Mouse (Mus musculus) small intestine, adult 2 months (tissue): Measurements from ENCODE around the gene Styxl1. TPM values are rescaled to one million over a fixed set of nuclear protein-coding genes. Genes with fewer than 3 reads are reported as not detected.

Experiments
- H3K27ac ChIP-seq: fragments of 200-500 bp; 2 replicates; pipeline ENCODE4 v1.5.1; 2012; ENCODE audit warnings: low read depth, low read length, control low read depth, inconsistent platforms; ENCODE audit not compliant: insufficient read depth
- H3K27me3 ChIP-seq: fragments of 200-500 bp; 2 replicates; pipeline ENCODE4 v1.6.1; 2012; ENCODE audit warnings: mild to moderate bottlenecking, moderate library complexity, low read length, inconsistent platforms; ENCODE audit not compliant: control insufficient read depth, insufficient read depth
- H3K36me3 ChIP-seq: fragments of 200-500 bp; 2 replicates; pipeline ENCODE4 v1.6.1; 2012; ENCODE audit warnings: mild to moderate bottlenecking, low read length, control low read depth, inconsistent platforms; ENCODE audit not compliant: control insufficient read depth, insufficient read depth
- H3K4me1 ChIP-seq: fragments of 200-500 bp; 2 replicates; pipeline ENCODE4 v1.6.1; 2012; ENCODE audit warnings: low read length, inconsistent platforms, mixed read lengths; ENCODE audit not compliant: control insufficient read depth, insufficient read depth, insufficient read length
- H3K4me3 ChIP-seq: fragments of 200-500 bp; 2 replicates; pipeline ENCODE4 v1.5.1; 2012; ENCODE audit warnings: low read depth, mild to moderate bottlenecking, control low read depth, inconsistent platforms, low read length, moderate library complexity
- CTCF ChIP-seq: fragments of 200-500 bp; IDR thresholded peaks from 2 replicates; pipeline ENCODE4 v1.5.1; 2012; ENCODE audit warnings: low read depth, mild to moderate bottlenecking, control low read depth, inconsistent platforms, low read length, moderate library complexity, mixed read lengths; ENCODE audit not compliant: insufficient replicate concordance, insufficient read length; ENCODE audit errors: extremely low read depth
- POLR2A ChIP-seq: fragments of 200-500 bp; IDR thresholded peaks from 2 replicates; pipeline ENCODE4 v1.6.1; 2012; ENCODE audit warnings: low read depth, mild to moderate bottlenecking, control low read depth, inconsistent platforms, low read length, moderate library complexity
- WGBS: fragments of 180-500 bp; shearing (Covaris S2); methylation state at CpG from one replicate; pipeline ENCODE4 v1.1.7; 2018; 5-methylcytosine and 5-hydroxymethylcytosine counted together
- polyA plus RNA-seq: library from polyadenylated mRNA; depleted of rRNA; stranded (reverse); fragments of >200 nt; gene quantifications from 2 replicates; pipeline ENCODE4 v1.2.3, GENCODE M21; 2012

The Styxl1 gene
- polyA plus RNA-seq, 1 experiment: 0.19 TPM

DNA sequence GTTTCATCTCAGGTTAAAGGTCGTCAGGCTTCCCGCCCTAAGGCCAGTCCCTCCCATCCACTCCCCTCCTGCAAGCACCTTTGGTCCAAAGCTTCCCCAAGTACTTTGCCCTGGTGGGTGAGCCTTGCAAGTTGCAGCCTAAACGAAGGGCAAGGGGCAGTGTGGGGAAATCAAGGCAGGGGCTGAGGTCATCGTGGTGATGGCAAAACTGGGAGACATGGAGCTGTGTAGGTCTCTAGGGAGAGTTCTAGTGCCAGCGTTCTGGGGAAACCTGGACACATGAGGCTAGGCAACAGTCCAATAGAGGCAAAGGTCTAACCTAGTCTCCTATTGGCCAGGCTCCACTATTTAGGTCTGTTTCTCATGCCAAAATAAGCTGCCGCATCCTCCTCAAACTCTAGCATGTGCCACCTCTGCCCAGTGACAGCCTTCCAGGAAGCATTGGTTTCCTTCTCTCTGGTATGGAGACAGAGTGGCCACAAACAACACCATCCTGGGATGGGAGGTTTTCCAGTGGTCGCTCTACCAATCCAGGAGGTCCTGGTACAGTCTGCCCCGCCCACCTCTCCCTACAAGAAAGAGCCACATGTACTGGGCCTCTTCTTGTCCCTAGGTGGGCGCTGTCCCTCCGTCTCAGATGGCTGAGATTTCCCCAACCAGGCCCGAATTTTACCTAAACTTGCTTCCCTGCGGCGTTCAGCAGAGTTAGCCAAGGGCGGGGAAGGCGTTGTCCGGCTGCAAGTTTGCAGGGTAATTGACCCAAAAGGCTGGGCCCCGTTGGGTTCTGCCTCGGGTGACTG lies 35.0 kb downstream of the Styxl1 start:
- peaks cover 15% of the 10 kb centered on the region; the same call in 1 of the 2 replicates for H3K4me1 ChIP-seq
- peaks cover 28% of the 10 kb centered on the region for H3K36me3 ChIP-seq
- peak overlapping the region; percentile 89 for H3K27ac ChIP-seq
- no peaks in the 10 kb centered on the region for H3K27me3 ChIP-seq
- H3K4me3 ChIP-seq: peak overlapping the region; percentile 69
- no peak for TF ChIP-seq CTCF
- no peak; the same call in 1 of the 2 replicates for TF ChIP-seq POLR2A
- 12% methylated on average over 18 of the region's 18 CpGs for WGBS

- peaks cover 37% of the 10 kb centered on the region for H3K36me3 ChIP-seq
- H3K4me3 ChIP-seq: peak overlapping the region; percentile 69
- WGBS: 61% methylated on average over 10 of the region's 10 CpGs
- H3K27me3 ChIP-seq: no peaks in the 10 kb centered on the region
- H3K27ac ChIP-seq: peak overlapping the region; percentile 6; the same call in 1 of the 2 replicates
- H3K4me1 ChIP-seq: peaks cover 15% of the 10 kb centered on the region; the same call in 1 of the 2 replicates
- TF ChIP-seq CTCF (no peak), POLR2A (no peak)
Observed at GRCm38 (mm10) chr5:135742156-135742555, 36.0 kb downstream of the Styxl1 start.

DNA sequence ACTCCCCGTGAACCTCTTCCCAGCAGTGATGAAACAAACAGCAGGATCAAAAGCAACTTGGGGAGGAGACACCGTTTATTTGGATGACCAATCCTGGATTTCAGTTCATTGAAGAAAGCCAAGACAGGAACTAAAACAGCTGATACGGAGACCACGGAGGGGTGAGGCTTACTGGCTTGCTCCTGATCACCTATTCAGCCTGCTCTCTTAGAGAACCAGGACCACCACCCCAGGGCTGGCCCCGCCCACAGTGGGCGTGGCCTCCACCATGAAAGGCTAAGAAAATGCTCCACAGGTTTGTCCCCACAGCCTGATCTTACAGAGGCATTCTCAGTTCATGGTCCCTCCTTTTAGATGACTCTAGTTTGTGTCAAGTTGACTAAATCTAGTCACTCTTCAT lies 39.9 kb downstream of the Styxl1 start:
- Histone ChIP-seq H3K27me3 (no peaks in the 10 kb centered on the region), H3K27ac (no peak overlapping the region), H3K36me3 (peaks cover 76% of the 10 kb centered on the region), H3K4me1 (peaks cover 8% of the 10 kb centered on the region; the same call in 1 of the 2 replicates), H3K4me3 (no peak overlapping the region)
- WGBS: 33% methylated on average over 6 of the region's 6 CpGs
- no peak for TF ChIP-seq POLR2A
- TF ChIP-seq CTCF: no peak

DNA sequence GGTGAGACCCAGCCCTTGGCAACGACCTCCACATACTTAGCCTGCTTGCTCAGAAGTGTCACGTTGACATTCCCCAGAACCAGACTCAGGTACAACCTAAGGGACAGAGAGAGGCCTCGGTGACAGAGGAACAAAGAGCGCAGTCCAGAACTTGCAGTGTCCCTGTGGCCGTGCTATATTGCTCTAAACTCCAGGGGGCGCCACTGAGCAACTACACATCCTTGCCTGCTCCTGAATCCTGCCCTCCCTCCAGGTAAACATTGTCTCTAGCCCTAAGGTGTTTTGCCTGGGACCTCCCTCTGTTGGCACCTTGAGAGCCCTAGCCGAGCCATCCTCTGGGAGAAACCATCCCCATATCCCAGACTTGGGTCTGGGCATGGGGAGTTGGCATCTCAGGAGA lies 41.0 kb downstream of the Styxl1 start:
- Histone ChIP-seq H3K4me3 (no peak overlapping the region), H3K4me1 (peaks cover 1% of the 10 kb centered on the region; the same call in 1 of the 2 replicates), H3K27ac (no peak overlapping the region), H3K36me3 (peaks cover 84% of the 10 kb centered on the region), H3K27me3 (no peaks in the 10 kb centered on the region)
- peak; percentile 79; the same call in 1 of the 2 replicates for TF ChIP-seq CTCF
- TF ChIP-seq POLR2A: no peak
- 79% methylated on average over 7 of the region's 7 CpGs for WGBS

DNA sequence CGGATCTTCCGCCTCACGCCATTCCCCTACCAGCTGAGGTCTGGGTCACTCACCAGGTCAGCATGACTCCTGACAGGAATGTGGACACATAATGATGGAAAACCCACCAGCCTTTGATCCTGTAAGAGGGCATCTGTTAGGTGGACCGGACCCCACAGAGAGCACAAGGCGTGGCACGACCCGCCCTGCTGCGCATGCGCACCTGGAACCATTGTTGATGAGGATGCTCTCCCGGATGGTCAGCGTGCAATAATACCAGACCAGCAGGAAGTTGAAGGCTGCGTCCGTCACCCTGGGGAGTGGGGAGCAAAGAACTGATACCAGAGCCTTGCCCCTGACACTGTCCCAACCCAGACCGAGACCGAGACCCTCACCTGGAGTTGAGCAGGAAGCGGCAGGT lies 41.6 kb downstream of the Styxl1 start:
- Histone ChIP-seq H3K27me3 (no peaks in the 10 kb centered on the region), H3K36me3 (peaks cover 84% of the 10 kb centered on the region)

DNA sequence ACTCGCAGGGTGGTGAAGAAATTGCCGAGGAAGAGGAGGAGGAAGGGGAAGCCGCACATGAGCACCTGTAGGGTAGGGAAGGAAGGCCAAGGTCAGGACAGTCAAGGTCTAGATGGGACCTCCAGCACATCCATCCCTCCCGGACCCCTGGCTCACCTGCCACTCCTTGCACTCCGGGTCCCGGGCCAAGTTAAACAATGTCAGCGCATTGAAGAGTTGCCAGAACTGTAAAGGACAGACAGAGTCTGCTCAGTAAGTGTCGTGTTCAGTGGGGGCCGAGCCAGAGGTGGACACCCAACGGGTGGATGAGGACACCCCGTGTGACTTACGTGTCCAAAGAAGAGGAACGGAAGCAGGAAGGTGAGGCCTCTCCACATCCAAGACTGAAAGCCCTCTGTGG lies 42.4 kb downstream of the Styxl1 start:
- Histone ChIP-seq H3K27ac (no peak overlapping the region), H3K27me3 (no peaks in the 10 kb centered on the region), H3K4me3 (no peak overlapping the region), H3K4me1 (no peaks in the 10 kb centered on the region), H3K36me3 (peaks cover 88% of the 10 kb centered on the region)
- 72% methylated on average over 13 of the region's 13 CpGs for WGBS
- TF ChIP-seq CTCF (no peak), POLR2A (no peak)

More for the DNA sequence above, 41.6 kb downstream of the Styxl1 start:
- WGBS: 95% methylated on average over 16 of the region's 16 CpGs
- H3K27ac ChIP-seq: no peak overlapping the region
- H3K4me3 ChIP-seq: no peak overlapping the region
- H3K4me1 ChIP-seq: no peaks in the 10 kb centered on the region; the same call in 1 of the 2 replicates
- no peak for TF ChIP-seq POLR2A
- TF ChIP-seq CTCF: no peak

DNA sequence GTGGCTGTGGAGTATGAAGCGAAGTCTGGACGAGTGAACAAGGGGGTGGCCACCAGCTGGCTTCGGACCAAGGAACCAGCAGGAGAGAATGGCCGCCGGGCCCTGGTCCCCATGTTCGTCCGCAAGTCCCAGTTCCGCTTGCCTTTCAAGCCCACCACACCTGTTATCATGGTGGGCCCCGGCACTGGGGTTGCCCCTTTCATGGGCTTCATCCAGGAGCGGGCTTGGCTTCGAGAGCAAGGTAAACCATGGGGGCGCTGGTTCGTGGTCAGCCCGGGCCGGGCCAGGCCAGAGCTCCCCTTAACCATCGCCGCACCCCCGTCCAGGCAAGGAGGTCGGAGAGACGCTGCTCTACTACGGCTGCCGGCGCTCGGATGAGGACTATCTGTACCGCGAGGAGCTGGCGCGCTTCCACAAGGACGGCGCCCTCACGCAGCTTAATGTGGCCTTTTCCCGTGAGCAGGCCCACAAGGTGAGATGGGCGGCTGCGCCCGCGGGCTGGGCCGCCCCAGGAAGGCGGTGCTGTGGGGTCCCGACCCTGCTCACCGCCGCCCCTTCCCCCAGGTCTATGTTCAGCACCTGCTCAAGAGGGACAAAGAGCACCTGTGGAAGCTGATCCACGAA lies 44.0 kb downstream of the Styxl1 start:
- no peak for TF ChIP-seq POLR2A
- TF ChIP-seq CTCF: no peak
- Histone ChIP-seq H3K4me3 (no peak overlapping the region), H3K27ac (no peak overlapping the region), H3K27me3 (no peaks in the 10 kb centered on the region), H3K36me3 (peaks cover 92% of the 10 kb centered on the region), H3K4me1 (no peaks in the 10 kb centered on the region)
- WGBS: 94% methylated on average over 42 of the region's 42 CpGs
